Mouse (Mus musculus) MEL (cell line): Measurements from ENCODE around the gene Angpt4.

Experiments used
- CHD2 ChIP-seq: IDR thresholded peaks from 2 replicates; pipeline ENCODE4 v1.6.1; 2011; ENCODE audit warnings: low read length, improper control_type of control experiment
- CTCF ChIP-seq, 3 experiments: IDR thresholded peaks in 2 of 3; conservative IDR thresholded peaks in 1 of 3; 2 replicates each; pipeline ENCODE4 v1.5.1; 2011 to 2012; ENCODE audit warnings: low read length in 3 of 3, low read depth in 2 of 3, mild to moderate bottlenecking in 2 of 3, improper control_type of control experiment in 1 of 3, inconsistent platforms in 1 of 3, mixed read lengths in 1 of 3, moderate library complexity in 1 of 3; ENCODE audit not compliant: control insufficient read depth in 1 of 3, insufficient read depth in 1 of 3, poor library complexity in 1 of 3, severe bottlenecking in 1 of 3
- MAX ChIP-seq: IDR thresholded peaks from 2 replicates; pipeline ENCODE4 v1.6.1; 2011; ENCODE audit warnings: low read length, improper control_type of control experiment
- MAZ ChIP-seq: IDR thresholded peaks from 2 replicates; pipeline ENCODE4 v1.6.1; 2012; ENCODE audit warnings: low read depth, mild to moderate bottlenecking, inconsistent platforms, low read length, improper control_type of control experiment
- POLR2A ChIP-seq, 2 experiments: IDR thresholded peaks; 2 replicates each; pipeline ENCODE4 v1.6.1; 2011 to 2012; ENCODE audit warnings: low read length in 2 of 2, mild to moderate bottlenecking in 2 of 2, control low read depth in 1 of 2, improper control_type of control experiment in 1 of 2, low read depth in 1 of 2, moderate library complexity in 1 of 2; ENCODE audit not compliant: control insufficient read depth in 1 of 2, insufficient read depth in 1 of 2, poor library complexity in 1 of 2
- ZKSCAN1 ChIP-seq: IDR thresholded peaks from 2 replicates; pipeline ENCODE4 v1.6.1; 2012; ENCODE audit warnings: low read depth, mild to moderate bottlenecking, inconsistent platforms, low read length, improper control_type of control experiment, moderate library complexity
- ZNF384 ChIP-seq: IDR thresholded peaks from 2 replicates; pipeline ENCODE4 v1.6.1; 2012; ENCODE audit warnings: low read depth, mild to moderate bottlenecking, inconsistent platforms, low read length, improper control_type of control experiment

DNA sequence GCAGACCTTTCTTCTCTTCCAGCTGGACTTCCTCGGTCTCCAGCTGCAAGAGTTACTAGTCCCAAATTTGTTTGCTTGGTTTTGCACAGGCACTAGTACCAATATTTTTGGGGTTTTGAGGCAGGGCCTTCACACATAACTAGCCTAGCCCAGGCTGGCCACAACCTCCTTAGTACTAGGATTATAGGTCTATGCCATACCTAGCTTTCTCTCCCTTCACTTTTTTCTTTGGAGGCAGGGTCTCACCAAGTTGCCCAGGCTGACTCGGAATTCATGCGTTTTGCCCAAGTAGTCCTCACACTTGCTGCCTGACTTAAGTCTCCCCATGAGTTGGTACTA, 69.3 kb downstream of the Angpt4 start:
- TF ChIP-seq CTCF (IDR thresholded peaks at IDR 0.05 in 2 of 3, conservative IDR thresholded peaks at IDR 0.05 in 1 of 3; ENCODE audit: control insufficient read depth in 1 of 3, insufficient read depth in 1 of 3, low read depth in 2 of 3, low read length in 3 of 3, poor library complexity in 1 of 3, severe bottlenecking in 1 of 3) (no peak), MAX (no peak), ZKSCAN1 (no peak), ZNF384 (no peak), POLR2A (IDR thresholded peaks at IDR 0.05; ENCODE audit: control insufficient read depth in 1 of 2, insufficient read depth in 1 of 2, low read depth in 1 of 2, low read length in 2 of 2, poor library complexity in 1 of 2) (0 out of 4 replicates have a peak, but pooled peaks of 1 of the 2 experiments have one; percentile 2), MAZ (no peak), CHD2 (no peak)
